Mouse (Mus musculus) spleen, postnatal 14 days (tissue): ENCODE data around the gene Rpl4.
"Not testable (repeated sequence)": the region's sequence is repeated elsewhere in the genome, so short reads cannot be mapped to it uniquely, and the experiment has no call there.

Source experiments
- DNase-seq, 2 experiments: peaks; one replicate each; pipeline ENCODE4 v3.0.0; 2021 to 2022; ENCODE audit warnings: low spot score in 2 of 2

The Rpl4 gene

DNA sequence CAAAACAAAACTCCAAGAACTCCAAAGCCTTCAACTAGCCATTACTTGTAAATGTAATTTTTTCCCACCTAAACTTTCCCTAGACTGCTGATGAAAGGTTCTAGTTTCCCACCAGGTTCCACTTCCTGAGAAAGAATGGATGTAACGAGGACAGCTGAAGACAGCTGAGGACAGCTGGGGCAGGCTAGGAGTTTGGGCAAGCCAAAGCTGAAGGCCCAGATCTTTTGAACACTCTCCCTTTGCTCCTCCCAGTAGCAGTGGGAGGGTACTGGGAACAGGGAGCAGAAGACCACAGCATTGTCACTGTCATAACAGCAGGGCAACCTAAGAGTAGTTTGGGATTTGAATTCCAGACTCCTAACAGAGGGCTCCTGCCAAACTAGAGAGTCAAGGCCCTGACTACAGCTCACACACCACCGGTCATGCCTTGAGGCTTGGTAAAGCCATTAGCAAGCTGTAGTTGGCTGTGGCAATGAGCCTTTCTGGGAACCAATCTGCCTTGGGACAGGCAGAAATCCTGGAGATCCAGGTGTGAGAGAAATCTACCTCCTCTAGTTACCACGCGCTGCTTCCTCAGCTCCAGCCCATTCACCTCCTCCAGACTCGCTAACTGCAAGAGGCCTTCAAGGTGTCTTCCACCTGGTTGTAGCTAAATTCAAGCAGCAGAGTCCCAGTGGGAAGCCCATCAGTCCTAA lies 25.0 kb downstream of the Rpl4 start:
- DNase-seq, result no peak

DNA sequence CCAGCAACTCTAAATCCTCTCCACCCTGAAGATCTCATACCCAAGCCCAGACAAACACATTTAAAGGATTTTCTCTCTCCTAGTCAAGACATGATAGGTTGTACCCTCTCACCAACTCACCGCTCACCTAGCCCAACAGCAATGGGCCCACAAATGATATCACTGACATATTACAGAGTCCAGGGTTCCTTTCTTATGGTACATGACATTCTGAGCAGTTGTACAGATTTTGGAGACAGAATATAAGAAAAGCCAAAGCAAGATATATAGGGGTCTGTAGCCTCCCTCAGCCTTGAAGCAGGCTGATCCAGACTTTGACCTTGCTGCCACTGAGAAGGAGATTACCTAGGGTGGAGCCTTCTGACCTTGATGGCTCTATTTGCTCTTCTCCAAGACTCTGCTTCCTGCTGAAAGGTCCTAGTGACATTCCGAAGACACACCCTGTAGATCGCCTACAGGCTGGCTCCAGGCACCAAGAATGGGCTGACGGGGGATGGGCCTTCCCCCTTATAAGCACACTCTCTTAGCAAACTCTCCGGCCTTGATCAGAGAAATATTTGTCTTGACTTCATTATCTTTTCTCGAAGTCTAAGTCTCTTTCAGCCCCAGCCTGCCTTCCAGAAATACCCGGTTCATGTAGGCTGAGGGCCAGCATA lies 25.7 kb downstream of the Rpl4 start:
- not testable (repeated sequence) for DNase-seq

DNA sequence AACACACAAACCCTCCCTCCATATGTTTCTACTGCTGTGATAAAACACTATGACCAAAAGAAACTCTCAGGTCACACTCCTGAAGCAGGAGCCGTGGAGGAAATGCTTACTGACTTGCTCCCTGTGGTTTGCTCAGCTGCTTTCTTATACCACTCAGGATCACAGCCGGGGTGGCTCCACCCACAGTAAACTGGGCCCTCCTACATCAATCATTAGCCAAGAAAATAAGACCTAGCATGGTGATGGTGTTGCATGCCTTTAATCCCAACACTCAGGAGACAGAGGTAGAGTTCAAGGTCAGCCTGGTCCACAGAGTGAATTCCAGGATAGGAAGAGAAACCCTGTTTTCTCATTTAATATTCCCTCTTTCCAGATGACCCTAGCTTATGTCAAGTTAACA lies 26.7 kb downstream of the Rpl4 start:
- no peak for DNase-seq

DNA sequence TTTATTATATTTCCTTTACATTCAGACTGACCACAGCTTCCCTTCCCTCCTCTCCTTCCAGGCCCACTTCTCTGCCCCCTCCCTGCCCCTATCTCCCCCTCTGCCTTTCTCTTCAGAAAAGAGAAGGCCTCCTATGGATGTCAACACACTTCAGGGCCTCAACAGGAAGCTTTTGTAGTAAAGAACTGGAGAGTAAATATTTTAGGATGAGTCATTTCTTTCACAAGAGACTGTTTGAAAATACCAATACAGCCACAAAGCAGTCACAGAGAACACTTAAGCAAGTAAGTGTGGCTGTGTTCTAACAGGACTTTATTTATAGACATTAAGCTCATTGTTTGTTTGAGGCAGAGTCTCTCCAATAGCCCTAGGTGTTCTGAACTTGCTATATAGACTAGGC lies 29.2 kb downstream of the Rpl4 start:
- DNase-seq, result no peak

- DNase-seq, result no peak
These were observed 29.7 kb downstream of the Rpl4 start for GRCm38 (mm10) chr9:64202866-64203265.

DNA sequence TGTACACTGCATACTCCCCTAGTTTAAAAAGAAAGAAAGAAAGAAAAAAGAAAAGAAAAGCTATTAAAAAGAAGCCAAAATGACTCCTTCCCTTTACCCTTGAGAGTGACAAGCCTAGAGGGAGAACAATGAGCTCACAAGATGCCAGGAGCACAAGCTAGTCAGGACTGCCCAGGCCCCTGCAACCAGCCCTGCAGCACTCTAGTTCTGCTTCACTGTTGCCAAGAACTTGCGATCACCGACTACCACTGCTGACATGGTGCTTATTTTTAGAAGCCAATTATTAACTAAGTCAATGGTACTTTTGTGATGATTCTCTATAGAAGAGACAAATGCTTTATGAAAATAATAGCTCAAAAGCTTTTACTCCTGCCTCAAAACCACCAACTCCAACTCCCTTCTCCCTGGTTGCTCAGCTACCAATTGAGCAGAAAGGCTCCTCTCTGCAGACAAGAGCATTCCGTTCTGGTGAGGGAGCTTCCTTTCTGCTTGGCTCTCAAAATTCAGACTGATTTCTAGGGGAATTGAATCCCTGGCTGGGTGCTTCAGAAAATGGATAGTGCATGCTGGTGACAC lies 34.4 kb downstream of the Rpl4 start:
- DNase-seq, result no peak

DNA sequence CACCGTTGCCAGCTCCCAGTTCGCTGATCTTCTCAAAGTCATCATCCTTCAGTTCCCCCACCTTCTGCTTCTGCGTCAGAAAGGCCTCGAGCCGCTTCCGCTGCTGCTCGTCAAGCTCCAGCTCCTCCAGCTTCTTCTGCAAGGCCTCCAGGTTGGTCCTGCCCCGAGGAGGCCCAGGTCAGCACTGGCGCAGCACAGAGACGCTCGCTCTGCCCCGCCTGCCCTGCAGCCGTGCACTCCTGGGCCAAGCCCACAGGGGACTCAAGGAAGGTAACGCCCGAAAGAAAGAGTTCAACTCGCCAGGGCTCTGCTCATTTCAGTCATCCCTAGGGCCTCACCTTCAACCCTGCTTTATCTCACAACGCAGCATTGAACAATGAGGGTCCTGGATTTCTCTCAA lies 41.3 kb downstream of the Rpl4 start:
- no peak for DNase-seq

- DNase-seq, result no peak
These were observed 42.9 kb downstream of the Rpl4 start for GRCm38 (mm10) chr9:64216090-64216489.

DNA sequence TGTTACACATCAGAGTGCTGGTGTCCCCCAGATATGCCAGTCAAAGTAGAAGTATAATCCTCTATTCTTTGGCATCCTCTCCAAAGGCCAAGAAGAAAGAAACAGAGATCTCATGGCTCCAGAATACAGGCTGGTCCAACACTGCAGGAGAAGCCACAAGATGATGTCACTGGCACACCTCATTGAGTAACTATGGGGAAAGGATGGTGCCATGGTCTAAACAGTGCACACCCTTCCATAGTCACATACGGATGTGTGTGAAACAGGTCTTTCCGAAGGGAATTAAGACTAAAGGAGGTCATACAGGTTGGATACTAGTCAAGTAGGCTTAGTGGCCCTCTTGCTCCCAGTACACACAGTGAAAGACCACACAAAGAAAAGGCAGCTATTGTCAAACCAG lies 43.5 kb downstream of the Rpl4 start:
- no peak for DNase-seq

GRCm38 (mm10) chr9:64217887-64218286 lies 44.7 kb downstream of the Rpl4 start:
- DNase-seq, result no peak

- no peak for DNase-seq
These were observed 46.1 kb downstream of the Rpl4 start for GRCm38 (mm10) chr9:64219305-64219704.

DNA sequence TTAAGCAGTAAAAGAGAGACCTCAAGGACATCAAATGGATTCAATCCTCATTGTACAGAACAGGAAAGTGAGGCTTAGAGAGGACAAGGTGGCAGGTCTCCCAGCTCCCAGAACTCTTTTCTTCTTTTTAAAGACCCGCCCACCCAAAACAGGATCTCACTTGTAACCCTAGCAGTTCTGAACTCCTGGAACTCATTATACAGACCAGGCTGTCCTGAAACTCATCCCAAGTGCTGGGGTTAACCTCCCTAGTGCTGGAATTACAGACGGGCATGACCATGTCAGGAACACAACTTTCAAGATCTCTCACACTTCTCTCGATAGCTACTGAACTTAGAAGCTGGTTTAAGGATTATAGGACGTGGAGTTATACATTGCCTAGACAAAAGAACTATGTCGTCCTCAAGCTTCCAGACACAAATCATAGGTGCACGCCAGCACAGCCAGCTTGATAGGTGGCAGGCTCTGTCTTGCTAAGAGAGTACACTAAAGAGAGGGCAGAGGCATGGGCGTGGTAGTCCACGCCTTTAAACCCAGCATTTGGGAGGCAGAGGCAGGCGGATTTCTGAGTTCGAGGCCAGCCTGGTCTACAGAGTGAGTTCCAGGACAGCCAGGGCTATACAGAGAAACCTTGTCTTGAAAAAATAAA lies 46.7 kb downstream of the Rpl4 start:
- no peak for DNase-seq

DNA sequence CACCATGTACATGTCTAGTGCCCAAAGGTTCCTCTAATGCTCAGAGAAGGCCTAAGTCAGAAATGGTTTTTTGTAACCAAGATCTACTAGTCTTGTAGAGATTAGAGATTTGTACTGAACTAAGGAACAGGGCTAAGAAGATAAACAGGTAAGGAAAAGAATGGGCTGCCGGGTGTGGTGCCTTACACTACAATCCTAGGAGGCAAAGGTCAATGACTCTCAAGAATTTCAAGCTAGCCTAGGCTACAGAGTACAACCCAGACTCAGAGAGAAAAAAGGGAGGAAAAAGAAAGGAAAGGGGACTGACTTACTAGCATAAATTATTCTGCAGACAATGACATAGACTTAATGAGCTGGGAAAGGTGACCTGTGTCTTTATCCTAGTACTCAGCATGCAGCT lies 47.4 kb downstream of the Rpl4 start:
- no peak for DNase-seq

DNA sequence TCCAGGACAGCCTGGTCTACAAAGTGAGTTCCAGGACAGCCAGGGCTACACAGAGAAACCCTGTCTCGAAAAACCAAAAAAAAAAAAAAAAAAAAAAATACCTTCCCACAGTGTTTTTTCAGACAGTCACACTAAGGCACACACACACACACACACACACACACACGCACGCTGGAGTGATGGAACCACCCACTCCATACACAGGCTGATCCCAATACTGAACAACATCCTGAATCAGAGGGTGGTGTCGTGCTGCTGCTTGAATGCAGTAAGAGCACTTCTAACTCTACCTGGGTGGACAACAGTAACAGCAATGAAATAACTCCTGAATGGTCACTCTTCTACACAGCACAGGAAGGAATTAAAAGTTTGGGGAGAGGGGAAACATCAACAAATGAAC lies 48.3 kb downstream of the Rpl4 start:
- no peak for DNase-seq

GRCm38 (mm10) chr9:64222098-64222497 lies 48.9 kb downstream of the Rpl4 start:
- no peak for DNase-seq

DNA sequence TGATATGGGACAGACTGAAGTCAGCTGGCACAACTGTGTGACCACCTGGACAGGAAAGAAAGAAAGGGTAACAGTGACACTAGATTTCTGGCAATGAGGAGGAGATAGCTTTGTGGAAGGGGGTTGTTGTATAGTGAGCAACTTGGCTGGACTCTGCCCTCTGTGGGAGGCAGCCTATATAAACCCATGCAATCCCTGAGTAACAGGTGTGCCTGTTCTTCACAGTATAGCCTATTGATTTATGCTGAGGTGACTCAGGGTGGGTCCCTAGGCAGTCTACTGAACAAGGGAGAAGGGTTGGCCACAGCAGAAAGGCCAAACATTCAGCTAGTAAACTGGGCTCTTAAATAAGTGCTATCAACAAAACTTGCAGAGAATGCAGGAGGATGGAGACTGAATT lies 52.6 kb downstream of the Rpl4 start:
- no peak for DNase-seq

GRCm38 (mm10) chr9:64227736-64228135 lies 54.6 kb downstream of the Rpl4 start:
- no peak for DNase-seq
